Mouse (Mus musculus) midbrain, embryonic 11.5 days (tissue): ENCODE data around the gene Hand2. TPM values are rescaled to one million over a fixed set of nuclear protein-coding genes. Genes with fewer than 3 reads are reported as not detected.

Experiments used
- ATAC-seq: fragments of 200-750 bp; cut with Nextera tagmentation; 2 replicates; pipeline ENCODE4 v1.8.0; 2017; ENCODE audit warnings: moderate TSS enrichment, moderate library complexity; ENCODE audit not compliant: low FRiP score
- DNase-seq: peaks from one replicate; pipeline ENCODE4 v3.0.0; 2015; ENCODE audit warnings: low spot score; ENCODE audit errors: missing footprints
- H3K27ac ChIP-seq: fragments of 300-500 bp; sonication (generic); 2 replicates; pipeline ENCODE4 v1.5.1; 2014; ENCODE audit warnings: low read depth, low read length
- H3K27me3 ChIP-seq: fragments of 300-500 bp; sonication (generic); 2 replicates; pipeline ENCODE4 v1.6.1; 2014; ENCODE audit warnings: mild to moderate bottlenecking, low read length, moderate library complexity, mixed read lengths; ENCODE audit not compliant: control insufficient read depth, insufficient read depth
- H3K36me3 ChIP-seq: fragments of 300-500 bp; sonication (generic); 2 replicates; pipeline ENCODE4 v1.6.1; 2014; ENCODE audit warnings: mild to moderate bottlenecking, low read length, moderate library complexity, mixed read lengths; ENCODE audit not compliant: control insufficient read depth, insufficient read depth
- H3K4me1 ChIP-seq: fragments of 300-500 bp; sonication (generic); 2 replicates; pipeline ENCODE4 v1.6.1; 2014; ENCODE audit warnings: low read length; ENCODE audit not compliant: control insufficient read depth, insufficient read depth
- H3K4me2 ChIP-seq: fragments of 300-500 bp; sonication (generic); 2 replicates; pipeline ENCODE4 v1.6.1; 2014; ENCODE audit warnings: mild to moderate bottlenecking, moderate library complexity
- H3K4me3 ChIP-seq: fragments of 300-500 bp; sonication (generic); 2 replicates; pipeline ENCODE4 v1.5.1; 2014; ENCODE audit warnings: low read depth, low read length
- H3K9ac ChIP-seq: fragments of 300-500 bp; sonication (generic); 2 replicates; pipeline ENCODE4 v1.6.1; 2014; ENCODE audit warnings: low read length
- H3K9me3 ChIP-seq: fragments of 300-500 bp; sonication (generic); 2 replicates; pipeline ENCODE4 v1.6.1; 2016; ENCODE audit warnings: low read length; ENCODE audit not compliant: control insufficient read depth
- WGBS: fragments of 180-500 bp; shearing (Covaris S2); extraction: QIAGEN DNeasy Blood & Tissue Kit; methylation state at CpG from one replicate; pipeline ENCODE4 v1.1.7; 2014; 5-methylcytosine and 5-hydroxymethylcytosine counted together
- polyA plus RNA-seq: library from polyadenylated mRNA; unstranded; fragments of >200 nt; fragmentation: Nextera tagmentation; extraction: Ambion mirVana; gene quantifications from 2 replicates; pipeline ENCODE4 v1.2.1, GENCODE M21; 2014

Gene Hand2
- polyA plus RNA-seq, 1 experiment from 2014 or later = not detected

GRCm38 (mm10) chr8:57362881-57363280 lies 42.1 kb downstream of the Hand2 start:
- WGBS = 87% methylated on average over 2 of the region's 2 CpGs
- no peaks in the 10 kb centered on the region for H3K4me1 ChIP-seq
- no peaks in the 10 kb centered on the region for H3K36me3 ChIP-seq
- H3K4me2 ChIP-seq = no peak overlapping the region
- no peaks in the 10 kb centered on the region; the same call in 1 of the 2 replicates for H3K9me3 ChIP-seq
- DNase-seq = no peak
- no peaks in the 10 kb centered on the region for H3K27me3 ChIP-seq
- ATAC-seq = no peak
- no peak overlapping the region for H3K4me3 ChIP-seq
- H3K27ac ChIP-seq = no peak overlapping the region
- no peak overlapping the region for H3K9ac ChIP-seq

DNA sequence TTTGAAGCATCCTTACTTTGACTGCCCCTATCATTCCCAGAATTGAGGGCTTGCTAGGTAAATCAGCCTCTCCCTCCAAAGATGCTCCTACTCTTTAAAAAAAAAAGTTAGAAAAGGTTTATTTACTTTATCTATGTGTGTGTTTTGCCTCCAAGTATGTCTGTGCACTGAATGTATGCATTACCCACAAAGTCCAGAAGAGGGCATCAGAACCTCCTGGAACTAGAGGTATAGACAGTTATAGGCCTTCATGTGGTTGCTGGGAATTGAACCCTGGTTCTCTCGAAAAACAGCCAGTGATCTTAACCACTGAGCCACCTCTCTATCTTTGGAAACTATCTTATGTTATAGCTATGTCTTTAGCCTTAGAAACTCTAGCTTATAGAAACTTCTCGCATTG lies 53.3 kb downstream of the Hand2 start:
- H3K9me3 ChIP-seq = no peaks in the 10 kb centered on the region
- H3K4me1 ChIP-seq = no peaks in the 10 kb centered on the region
- DNase-seq (no peak), ATAC-seq (no peak)
- 89% methylated on average over 2 of the region's 2 CpGs for WGBS
- no peaks in the 10 kb centered on the region for H3K27me3 ChIP-seq
- no peak overlapping the region for H3K27ac ChIP-seq
- H3K9ac ChIP-seq = no peak overlapping the region
- H3K4me2 ChIP-seq = no peak overlapping the region
- H3K4me3 ChIP-seq = no peak overlapping the region
- H3K36me3 ChIP-seq = no peaks in the 10 kb centered on the region

Other genes with a start within 250 kb of the Hand2 start
- 0.27 TPM in 1 of 2 replicates, not detected in the other for gene Scrg1, start 134.9 kb downstream of the Hand2 start, polyA plus RNA-seq
- gene Sap30, start 166.9 kb downstream of the Hand2 start, polyA plus RNA-seq = 119 and 123 TPM in 2 replicates
- gene Hmgb2, start 190.9 kb downstream of the Hand2 start, polyA plus RNA-seq = 628 and 641 TPM in 2 replicates